Mouse (Mus musculus) heart, adult 11 months (tissue): ENCODE data around the gene 4933406M09Rik.
A peak's percentile ranks its signal among the peaks of the same experiment; 100 is the strongest.

Experiments used
- DNase-seq: peaks from one replicate; pipeline ENCODE4 v3.0.0; 2022

Gene 4933406M09Rik

DNA sequence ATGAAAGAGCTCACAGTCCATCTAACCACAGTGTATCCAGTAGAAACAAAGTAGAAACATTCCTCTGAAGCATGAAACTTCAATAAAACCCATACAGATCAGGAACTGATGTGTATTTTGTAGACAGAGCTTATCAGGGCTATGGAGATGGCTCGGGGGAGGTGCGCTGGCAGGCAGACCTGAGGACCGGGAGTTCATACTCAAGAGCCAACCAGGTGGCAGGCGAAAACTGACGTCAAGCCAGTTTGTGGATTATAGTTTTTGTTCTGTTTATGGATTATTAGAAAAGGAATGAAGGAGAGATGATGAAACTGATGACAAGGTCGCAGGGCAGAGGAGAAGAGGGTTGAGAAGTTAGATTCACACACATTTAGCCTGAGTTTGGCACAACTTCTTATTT, 54.7 kb downstream of the 4933406M09Rik start:
- DNase-seq, result peak; percentile 65
